Mouse (Mus musculus) bone marrow, adult 2 months (tissue): ENCODE data around the gene Pick1.
A peak's percentile ranks its signal among the peaks of the same experiment; 100 is the strongest.

ENCODE experiments used
- CTCF ChIP-seq: fragments of 200-500 bp; IDR thresholded peaks from 2 replicates; pipeline ENCODE4 v1.5.1; 2011; ENCODE audit warnings: low read length, control low read depth; ENCODE audit not compliant: control insufficient read depth, insufficient read depth
- POLR2A ChIP-seq: fragments of 200-500 bp; IDR thresholded peaks from 2 replicates; pipeline ENCODE4 v1.6.1; 2011; ENCODE audit warnings: low read depth, mild to moderate bottlenecking, control low read depth, low read length, borderline replicate concordance; ENCODE audit not compliant: control insufficient read depth

GRCm38 (mm10) chr15:79208758-79209439, 20.1 kb upstream of the Pick1 start:
- no peak for TF ChIP-seq CTCF
- TF ChIP-seq POLR2A, result peak; percentile 64; the same call in 1 of the 2 replicates
